Mouse (Mus musculus) frontal cortex, postnatal 10 days (tissue): ENCODE results near the gene Ubac2.

ENCODE experiments used
- DNase-seq, 2 experiments: peaks; one replicate each; pipeline ENCODE4 v3.0.0; 2022; ENCODE audit warnings: low spot score in 2 of 2, mixed read lengths in 1 of 2

Gene Ubac2

DNA sequence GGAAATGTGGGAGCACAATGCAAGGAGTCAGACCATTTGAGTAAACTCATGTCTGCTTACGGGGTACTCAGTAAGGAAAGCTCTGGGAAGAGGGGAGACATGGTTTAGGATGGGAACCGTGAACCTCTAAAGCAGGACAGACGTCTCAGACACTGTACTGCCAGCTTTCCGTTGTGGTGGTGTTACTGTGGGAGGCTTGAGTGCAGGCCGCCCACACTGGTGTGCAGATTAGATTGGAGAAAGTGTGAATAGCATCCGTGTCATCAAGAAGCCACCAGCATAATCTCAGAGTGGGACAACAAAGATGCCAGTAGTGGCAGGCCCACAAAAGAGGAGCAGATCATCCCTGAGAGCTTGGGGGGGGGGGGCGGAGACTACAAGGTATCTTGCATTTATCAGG lies 123.8 kb downstream of the Ubac2 start:
- DNase-seq, result no peak

DNA sequence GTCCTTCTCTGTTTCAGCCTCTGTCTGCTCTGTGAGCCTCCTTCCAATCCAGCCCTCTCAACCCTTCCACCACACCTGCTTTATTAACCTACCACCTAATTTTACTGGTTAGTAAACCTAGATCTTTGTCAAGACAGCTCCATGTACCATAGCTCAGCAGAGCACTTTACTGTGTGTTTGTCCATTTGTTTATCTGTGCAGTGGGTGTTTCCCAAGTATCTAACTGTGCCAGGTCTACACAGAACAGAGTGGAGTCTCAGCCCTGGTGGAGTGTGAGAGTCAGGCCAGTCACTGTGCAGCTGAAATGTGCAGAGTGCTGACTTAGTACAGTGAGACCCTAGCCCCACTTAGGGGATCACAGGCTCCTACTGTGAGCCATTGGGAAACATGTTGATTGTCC lies 125.4 kb downstream of the Ubac2 start:
- DNase-seq, result no peak

DNA sequence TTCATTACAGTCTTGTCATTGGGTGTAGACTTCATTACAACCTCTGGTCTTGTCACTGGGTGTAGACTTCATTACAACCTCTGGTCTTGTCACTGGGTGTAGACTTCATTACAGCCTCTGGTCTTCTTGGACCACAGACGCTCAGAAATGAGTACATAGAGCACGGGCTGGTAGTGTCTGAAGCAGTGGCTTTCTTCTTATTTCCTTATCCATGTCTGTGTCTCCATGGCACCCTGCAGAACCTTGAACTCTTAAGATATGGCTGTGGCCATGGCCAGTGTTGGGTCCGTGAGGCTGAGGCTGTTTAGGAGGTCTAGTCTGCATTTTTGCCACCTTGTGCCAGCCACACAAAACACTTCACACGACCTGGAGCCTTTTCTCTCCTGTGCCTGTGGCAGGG lies 129.8 kb downstream of the Ubac2 start:
- no peak for DNase-seq

DNA sequence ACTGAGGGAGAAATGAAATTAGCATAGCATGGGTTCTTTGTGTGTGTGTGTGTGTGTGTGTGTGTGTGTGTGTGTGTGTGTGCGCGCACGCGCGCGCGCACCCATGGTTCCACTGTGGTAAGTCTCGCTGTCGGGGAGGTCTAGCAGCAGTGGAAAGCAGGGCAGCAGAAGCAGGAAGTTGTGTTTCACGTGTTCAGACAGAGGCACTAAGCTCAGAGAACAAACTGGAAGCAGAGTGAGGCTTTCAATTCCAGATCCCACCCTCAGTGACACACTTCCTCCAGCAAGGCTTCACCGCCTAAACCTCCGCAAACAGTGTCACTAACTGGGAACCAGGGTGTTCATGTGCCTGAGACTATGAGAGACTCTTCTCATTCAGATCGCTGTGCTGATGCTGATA lies 131.1 kb downstream of the Ubac2 start:
- DNase-seq, result peak in 1 of 2 experiments; percentile 27

DNA sequence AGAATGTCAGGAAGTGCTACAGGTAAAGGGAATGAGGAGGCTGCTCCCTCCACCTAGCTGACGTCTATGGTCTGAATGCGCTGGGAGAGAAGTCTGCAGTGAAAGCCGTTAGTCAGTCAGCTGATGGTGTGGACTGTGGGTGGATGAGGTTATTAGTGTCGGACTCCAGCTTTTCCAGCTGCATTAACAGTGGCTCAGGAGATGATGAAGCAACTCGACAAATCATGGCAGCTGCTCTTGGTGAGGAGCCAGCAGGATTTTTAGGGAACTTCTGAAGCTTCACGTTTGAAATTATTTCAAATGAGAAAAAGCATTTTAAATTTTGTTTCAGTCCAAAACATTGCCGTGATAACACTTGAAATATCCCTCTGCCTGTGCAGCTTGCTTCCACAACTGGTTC lies 131.9 kb downstream of the Ubac2 start:
- no peak for DNase-seq

DNA sequence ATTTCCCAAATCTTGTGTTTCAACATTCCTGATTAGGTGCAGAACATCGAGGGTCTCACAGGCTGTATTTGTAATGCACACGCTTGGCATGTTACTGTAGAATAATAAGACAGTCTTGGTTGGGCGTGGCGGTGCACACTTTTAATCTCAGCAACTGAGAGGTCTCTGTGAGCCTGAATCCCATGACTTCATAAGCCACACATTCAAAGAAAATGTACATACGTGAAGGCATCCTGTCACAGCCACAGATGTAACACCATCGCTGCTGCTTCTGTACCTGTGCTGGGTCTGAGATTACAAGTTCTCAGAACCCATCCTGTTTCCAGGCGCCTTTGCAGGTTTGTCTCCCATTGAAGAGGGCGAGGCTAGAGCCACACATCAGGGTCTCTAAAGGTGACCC lies 133.3 kb downstream of the Ubac2 start:
- no peak for DNase-seq

DNA sequence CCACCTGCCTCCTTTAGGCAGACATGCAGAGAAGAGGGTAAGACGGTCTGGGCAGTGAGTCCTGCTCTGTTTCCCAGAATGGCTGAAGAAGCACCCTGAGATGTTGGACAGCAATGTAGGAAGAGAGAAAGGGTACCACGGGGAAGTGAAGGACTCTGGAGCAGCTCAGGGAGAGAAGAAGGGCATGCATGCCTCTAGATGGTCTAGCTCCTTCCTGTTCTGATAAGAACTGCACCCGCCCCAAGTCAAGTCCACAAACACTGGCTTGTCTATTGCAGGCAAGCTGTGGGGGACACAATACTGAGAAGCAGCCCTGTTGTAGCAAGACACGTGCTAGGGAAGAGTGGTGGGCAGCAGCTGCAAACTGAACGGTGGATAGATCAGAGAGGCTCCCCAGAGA lies 133.8 kb downstream of the Ubac2 start:
- DNase-seq, result no peak

DNA sequence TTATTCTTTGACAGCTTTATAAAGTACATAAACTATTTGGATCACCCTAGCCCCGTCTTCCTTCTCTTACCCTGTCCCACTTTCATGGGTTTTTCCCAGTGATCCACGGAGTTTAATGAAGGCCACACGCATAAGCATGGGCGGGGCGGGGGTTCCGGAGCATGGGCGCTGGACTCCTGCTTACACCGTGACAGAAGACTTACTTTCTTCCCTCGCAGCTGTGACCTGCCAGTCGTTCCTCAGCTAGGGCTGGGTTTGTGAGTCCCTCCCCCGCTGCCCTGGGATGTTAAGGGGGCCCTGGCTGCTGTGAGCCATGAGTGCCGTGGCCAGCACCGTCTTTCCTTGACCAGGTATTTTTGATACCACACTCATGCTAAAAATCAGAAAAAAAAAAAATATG lies 134.4 kb downstream of the Ubac2 start:
- DNase-seq, result no peak

DNA sequence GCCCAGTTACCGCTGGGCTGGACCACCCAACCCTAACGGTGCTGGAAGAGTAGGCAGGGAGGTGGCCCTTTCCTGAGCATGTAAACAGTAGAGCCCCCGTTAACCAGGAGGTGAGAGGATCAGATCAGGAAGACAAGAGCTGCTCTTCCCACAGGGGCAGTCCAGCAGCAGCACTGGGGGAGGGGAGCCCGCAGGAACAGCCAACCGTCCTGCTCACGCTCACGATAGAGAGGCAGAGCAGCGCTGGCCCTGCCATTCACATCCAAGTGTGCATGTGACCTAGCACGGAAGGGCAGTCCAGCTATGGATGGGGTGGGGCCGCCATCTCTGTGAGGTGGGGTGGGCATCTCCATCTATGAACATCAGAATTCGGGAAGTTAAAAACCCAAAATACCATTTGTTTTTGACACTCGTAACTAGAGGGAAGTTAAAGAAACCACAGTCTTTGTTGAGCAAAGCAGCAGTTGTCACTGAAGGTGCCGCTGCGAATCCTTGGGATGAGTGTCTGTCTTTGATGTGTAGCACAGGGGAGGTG lies 135.1 kb downstream of the Ubac2 start:
- DNase-seq, result no peak

DNA sequence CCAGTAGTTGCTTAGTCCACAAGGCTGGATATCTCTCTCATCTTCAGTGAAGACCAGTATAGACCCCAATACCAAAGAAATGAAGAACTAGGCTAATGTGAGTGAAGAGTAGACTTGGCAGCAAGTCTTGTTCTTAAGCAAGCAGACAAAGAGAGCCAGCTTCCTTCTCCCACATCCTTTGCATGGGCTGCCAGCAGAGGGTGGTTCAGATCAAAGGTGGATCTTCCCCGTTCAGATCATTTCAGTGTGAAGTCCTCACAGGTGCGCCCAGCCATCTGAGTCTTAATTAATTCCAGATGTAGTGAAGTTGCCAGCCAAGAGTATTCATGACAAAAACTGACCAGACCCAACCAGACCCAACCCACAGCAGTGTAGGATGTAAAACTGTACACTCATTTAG lies 139.5 kb downstream of the Ubac2 start:
- no peak for DNase-seq

DNA sequence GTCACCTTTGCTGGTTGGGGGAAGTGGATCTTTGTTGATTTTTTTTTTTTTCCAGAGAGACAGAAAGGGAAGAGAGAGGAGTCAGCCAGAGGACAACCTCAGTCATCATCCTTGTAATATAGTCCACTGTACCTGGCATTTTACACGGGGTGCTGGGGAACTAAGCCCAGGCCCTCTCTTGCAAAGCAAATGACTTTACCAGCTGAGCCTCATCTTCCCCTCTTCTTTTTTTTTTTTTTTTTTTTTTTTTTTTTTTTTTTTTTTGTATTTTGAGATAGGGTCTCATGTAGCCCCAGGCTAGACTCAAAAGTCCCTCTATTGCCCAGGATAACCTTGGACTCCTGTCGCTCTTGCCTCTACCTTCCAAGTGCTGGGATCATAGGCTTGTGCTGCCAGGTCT lies 141.0 kb downstream of the Ubac2 start:
- no peak for DNase-seq

DNA sequence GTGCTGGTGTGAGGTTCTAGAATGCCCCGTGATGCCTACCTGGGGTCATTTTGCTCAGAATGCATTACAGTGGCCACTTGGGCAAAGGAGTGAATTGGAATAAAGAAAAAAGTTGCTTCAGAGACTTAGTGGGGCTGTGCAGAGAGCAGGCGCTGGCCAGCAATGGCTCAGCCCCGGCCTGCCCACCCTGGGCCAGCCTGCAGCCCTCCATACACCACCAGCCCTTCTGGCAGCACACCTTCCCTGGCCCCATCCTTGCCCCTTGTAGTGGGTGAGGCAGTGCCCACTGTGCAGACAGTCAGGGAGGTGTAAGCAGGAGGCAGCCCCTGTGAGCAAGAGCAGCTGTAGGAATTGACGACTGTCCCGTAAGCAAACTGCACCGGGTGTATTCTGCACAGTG lies 142.1 kb downstream of the Ubac2 start:
- no peak for DNase-seq

DNA sequence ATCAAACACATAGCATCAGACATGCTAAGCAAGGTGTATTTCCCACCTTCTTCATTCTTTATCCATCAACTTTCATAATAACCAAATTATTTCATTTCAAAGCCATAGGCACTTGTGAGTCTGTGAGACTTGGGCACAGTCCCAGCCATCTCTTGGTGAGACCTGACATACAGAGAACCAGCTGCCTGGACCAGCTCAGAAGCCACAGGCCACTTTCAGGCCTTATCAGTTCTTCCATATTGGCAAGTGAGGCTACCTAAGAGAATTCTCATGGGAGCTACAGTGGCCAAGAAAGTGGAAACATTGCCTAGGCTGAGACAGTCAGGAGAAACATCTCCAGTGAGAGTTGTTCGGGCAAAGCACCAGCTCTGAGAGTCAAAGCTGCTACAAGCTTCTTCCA lies 144.6 kb downstream of the Ubac2 start:
- DNase-seq, result no peak

DNA sequence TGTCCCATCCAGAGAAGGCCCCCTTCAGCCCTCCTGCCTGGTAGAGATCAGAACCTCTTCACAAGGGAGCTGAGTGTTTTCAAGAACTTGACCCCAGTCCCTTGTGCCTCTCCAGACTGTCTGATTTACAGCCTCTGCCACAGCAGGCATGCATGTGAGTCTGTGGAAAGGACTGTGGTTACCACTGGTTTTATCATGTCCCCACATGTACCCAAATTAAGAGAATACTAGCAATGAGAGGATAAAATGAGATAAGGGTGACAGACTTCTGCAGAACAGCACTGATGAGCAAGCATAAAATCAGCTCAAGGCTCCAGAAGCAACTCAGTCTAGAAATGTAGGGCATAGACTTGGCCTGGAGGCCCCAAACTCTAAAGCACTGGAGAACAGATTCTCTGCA lies 145.5 kb downstream of the Ubac2 start:
- DNase-seq, result no peak

DNA sequence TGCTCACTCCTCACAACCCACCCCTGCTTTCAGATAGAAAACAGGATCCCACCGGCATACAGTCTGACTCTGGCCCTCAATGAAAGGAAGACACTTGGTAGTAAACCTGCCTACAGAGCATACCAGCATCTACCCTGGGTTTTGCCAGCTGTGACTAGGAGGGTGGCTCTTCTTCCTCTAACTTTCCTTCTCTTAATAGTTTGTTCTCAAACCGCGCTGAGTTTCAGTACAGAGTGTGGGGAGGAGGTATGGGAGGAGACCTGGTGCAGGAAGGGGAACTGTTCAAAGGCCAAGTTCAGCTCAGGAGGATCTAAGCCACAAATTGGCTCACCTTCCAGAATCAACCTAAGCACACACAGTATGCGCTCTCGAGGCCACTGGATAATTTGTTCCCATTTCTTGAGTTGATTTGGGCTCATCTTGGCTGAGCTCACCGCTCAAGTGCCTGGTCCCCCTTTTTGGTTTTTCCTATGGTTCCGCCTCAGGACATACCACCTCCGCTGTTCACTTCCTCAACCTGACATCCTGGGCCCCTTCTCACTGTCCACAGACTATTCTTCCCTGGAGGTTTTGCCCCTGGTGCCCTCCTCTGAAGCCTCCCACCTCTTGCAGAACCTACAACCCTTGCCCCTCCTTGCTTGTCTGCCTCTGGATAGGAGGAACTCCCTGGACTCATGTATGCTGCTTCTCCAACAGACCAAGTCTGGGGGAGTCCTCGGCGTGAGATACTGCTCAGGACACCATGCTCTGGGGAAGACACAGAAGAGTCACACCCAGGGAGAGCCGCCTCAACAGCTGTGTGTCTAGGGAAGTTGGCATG lies 150.7 kb downstream of the Ubac2 start:
- DNase-seq, result no peak

DNA sequence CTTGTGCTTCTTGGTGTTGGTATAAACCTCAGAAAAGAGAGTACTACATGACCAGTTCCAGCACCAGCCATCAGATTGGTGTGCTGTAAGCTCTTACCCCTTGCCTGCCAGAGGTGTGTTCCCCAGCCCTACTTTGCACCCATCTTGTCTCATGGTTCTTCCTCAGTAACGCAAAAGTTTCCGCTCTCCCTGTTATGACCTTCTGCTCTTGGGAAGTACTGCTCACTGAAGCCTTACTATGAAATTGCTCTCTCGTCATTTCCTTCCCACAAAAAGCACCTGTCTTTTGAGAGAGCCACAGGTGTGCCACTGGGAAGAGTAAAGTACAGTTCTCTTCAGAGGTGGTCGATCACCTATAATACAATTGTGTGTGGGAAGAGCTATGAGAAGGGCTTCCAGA lies 151.4 kb downstream of the Ubac2 start:
- no peak for DNase-seq

DNA sequence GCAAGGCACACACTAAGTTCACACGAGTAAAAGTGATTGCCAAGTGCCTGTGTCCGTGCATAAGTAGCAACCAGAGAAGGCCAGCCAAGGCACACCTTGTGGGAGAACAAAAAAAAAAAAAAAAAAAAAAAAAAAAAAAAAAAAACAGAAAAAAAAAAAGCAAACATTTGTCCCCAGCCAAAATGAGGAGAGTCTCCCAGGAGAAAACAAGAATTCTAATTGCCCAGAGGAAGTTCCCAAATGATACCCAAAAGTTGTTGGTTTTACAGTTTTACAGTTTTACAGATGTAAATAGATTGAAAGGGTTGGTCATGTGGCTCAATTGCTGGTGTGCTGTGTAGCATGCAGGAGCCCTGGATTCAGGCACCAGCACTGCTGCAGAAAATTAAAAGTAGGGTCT lies 153.6 kb downstream of the Ubac2 start:
- no peak for DNase-seq

DNA sequence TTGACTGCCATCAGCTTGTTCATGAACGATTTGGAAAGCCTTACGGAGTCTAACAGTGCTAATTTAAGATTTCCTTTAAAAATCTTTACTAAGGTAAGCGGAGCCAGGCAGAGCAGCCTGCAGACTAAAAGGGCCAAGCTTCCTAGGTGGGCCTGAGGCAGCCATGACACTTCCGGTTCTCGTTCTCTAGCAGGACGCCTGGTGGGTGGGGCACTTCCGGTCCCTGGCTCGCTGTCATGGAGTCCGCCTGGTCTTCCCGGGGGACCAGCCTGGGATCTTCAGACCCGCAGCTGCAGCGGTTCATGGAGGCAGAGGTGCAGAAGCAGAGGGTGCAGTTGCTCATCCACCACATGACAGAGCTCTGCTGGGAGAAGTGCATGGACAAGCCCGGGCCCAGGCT lies 156.0 kb downstream of the Ubac2 start, which contains the start of gene Timm8a2:
Gene Timm8a2 (plus strand): TSS at position 224 of the 400 bp plus-strand sequence.
- DNase-seq, result no peak

DNA sequence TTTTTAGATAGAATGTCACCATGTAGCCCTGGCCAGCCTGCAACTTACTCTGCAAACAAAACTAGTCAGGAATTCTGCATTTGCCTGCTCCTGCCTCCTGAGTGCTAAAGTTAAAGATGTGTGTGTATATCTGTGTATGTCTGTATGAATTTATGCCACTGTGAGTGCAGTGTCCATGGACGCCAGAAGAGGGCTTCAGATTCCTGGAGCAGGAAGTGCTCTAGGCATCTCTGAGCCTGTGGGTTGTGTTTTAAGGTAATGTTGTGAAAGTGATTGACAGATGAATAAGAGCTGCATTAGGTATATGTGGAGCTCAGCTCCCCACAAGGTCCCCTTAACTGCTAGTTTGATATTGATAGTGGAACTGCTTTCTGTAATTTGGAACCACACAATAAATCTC lies 156.8 kb downstream of the Ubac2 start:
- DNase-seq, result no peak

DNA sequence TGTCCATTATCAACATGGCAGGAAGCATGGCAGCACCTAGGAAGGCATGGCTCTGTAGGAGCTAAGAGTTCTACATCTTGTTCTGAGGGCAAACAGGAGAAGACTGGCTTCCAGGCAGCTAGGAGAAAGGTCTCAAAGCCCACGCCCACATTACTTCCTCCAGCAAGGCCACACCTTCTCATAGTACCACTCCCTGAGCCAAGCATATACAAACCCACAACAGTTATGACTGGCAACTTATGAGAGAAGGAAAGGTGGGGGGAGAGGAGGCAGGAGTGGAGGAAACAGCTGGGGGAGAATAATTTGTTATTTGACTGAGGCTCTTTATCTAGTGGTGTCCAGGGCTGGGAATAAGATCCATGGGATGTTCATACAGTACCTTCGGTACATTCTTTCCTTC lies 157.4 kb downstream of the Ubac2 start:
- DNase-seq, result no peak

DNA sequence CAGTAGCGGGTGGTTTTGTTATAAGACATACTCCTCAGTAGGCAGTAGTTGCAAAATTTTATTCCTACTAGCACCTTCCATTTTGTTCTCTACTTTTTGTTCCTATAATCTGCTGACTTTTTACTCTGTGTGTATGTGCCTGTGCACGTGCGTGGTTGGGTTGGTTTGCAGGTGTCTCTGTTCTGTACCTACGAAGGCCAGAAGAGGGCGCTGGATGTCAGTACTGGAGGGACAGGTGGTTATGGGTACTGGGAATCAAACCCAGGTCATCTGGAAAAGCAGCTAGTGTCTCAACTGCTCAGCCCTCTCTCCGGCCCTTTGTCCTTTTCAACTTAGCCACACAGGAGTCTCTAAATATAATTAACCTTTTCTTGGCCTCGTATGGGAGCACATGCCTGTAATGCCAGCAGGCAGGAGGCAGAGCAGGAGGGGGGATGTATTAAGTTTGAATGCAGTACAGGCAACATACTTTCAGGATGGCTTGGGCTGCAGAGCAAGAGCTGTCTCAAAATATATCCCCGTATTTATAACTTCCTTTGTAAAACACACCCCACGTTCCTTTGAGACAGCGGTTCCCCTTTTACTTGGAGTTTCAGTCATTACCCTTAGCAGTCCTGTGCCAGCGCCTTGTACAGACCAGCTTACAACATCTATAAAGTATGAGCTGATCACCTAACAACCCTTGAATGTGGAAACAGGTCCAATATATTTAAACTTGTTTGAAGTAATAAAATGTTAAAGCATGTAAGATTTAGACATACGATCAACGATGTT lies 160.6 kb downstream of the Ubac2 start:
- DNase-seq, result no peak

DNA sequence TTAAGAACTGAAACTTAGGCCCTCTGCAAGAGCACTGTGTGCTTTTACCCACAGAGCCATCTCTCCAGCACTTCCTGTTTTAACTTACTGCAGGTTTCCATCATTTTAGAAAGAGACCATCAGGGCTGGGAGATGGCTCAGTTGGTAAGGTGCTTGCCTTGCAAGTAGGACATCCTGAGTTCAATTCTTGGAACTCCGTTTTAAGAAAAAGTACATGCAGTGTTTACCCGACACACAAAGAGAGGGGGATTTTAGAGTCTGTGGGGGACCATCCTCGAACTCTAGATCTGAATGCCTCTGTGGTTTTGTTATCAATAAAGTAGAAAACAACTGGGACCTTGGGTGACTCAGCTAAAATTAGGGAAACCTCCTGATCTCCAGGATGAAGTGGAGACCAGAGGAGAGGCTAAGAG lies 163.0 kb downstream of the Ubac2 start:
- no peak for DNase-seq

DNA sequence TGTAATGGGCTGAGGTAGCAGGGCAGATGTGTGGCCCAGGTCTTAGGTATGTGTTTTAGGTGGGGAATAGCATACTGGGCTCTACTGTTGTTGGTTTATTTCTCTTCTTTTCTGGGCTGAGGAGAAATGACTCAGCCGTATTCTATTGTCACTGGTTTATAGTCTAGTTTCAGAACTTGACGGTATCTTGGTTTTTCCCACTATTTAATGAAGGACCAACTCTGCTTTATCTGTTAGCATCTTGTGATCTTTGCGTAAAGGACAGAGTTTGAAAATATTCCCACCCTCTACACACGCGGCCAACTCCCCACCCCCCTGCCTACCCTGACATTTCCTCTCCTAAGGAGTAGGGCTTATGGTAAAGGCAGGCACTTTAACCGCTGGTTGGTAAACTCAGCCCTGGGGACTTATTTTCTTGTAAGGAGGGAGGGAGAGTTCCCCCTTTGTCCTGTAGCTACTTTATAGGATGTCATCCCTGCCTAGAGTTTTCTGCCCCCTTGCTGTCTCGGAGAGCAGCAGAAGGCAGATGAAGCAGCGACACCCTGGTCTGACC lies 163.8 kb downstream of the Ubac2 start:
- DNase-seq, result no peak
